Mouse (Mus musculus): ENCODE data around the gene Pakap. TPM values are rescaled to one million over a fixed set of nuclear protein-coding genes. Genes with fewer than 3 reads are reported as not detected.

Pakap gene
- polyA plus RNA-seq, 1 experiment from 2014 or later = 21.8 TPM

- H3K27me3 ChIP-seq (ENCODE audit: insufficient read depth, low read length) = no peaks in the 10 kb centered on the region
- H3K9me3 ChIP-seq (ENCODE audit: low read length) = no peaks in the 10 kb centered on the region; the same call in 1 of the 2 replicates
- H3K36me3 ChIP-seq (ENCODE audit: insufficient read depth, low read length) = no peaks in the 10 kb centered on the region
- no peak overlapping the region for H3K4me3 ChIP-seq (ENCODE audit: low read length)
- H3K4me1 ChIP-seq (ENCODE audit: insufficient read depth, low read length) = peaks cover 9% of the 10 kb centered on the region; the same call in 1 of the 2 replicates
- no peak overlapping the region for H3K4me2 ChIP-seq (replicated peaks; ENCODE audit: low read depth, low read length)
- WGBS = 29% methylated on average over 7 of the region's 7 CpGs
- ATAC-seq (ENCODE audit: low FRiP score, low TSS enrichment) = peak; percentile 47; the same call in 1 of the 2 replicates
- no peak overlapping the region for H3K9ac ChIP-seq (replicated peaks; ENCODE audit: low read length)
- H3K27ac ChIP-seq (ENCODE audit: low read length) = peak overlapping the region; percentile 54
Measured at GRCm38 (mm10) chr4:57812916-57813575, 245.1 kb downstream of the Pakap start.

DNA sequence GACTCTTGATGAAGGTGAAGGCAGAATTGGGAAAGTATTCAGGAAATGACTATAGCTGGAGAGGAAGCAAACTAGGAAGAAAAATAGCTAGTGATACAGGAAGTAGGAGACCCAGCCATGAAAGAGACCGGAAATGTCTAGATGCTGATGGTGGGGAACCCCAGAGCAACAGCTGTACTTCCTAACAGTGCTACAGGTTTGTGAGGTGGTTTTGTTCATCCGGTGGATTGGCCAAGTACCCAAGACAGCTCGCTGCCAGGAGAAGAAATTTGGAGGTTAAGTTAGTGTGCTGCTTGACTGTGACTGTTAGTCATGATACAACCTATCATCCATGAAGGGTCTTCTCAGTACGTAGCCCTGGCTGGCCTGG is 245.6 kb downstream of the Pakap start:
- no peak overlapping the region for H3K9ac ChIP-seq (replicated peaks; ENCODE audit: low read length)

GRCm38 (mm10) chr4:57815355-57815754 is 247.4 kb downstream of the Pakap start:
- Histone ChIP-seq H3K4me2 (replicated peaks; ENCODE audit: low read depth, low read length) (no peak overlapping the region), H3K9me3 (ENCODE audit: low read length) (no peaks in the 10 kb centered on the region)
- 57% methylated on average over 2 of the region's 2 CpGs for WGBS

More for the DNA sequence above, 245.6 kb downstream of the Pakap start:
- Histone ChIP-seq H3K4me3 (ENCODE audit: low read length) (no peak overlapping the region), H3K4me1 (ENCODE audit: insufficient read depth, low read length) (peaks cover 9% of the 10 kb centered on the region; the same call in 1 of the 2 replicates), H3K27me3 (ENCODE audit: insufficient read depth, low read length) (no peaks in the 10 kb centered on the region), H3K4me2 (replicated peaks; ENCODE audit: low read depth, low read length) (no peak overlapping the region), H3K27ac (ENCODE audit: low read length) (peak overlapping the region; percentile 54), H3K9me3 (ENCODE audit: low read length) (no peaks in the 10 kb centered on the region), H3K36me3 (ENCODE audit: insufficient read depth, low read length) (no peaks in the 10 kb centered on the region)
- 82% methylated on average over 4 of the region's 4 CpGs for WGBS
- ATAC-seq (ENCODE audit: low FRiP score, low TSS enrichment) = no peak

GRCm38 (mm10) chr4:57816146-57816545 is 248.2 kb downstream of the Pakap start:
- H3K9me3 ChIP-seq (ENCODE audit: low read length) = no peaks in the 10 kb centered on the region
- H3K36me3 ChIP-seq (ENCODE audit: insufficient read depth, low read length) = no peaks in the 10 kb centered on the region
- no peak overlapping the region for H3K9ac ChIP-seq (replicated peaks; ENCODE audit: low read length)
- no peak overlapping the region for H3K4me3 ChIP-seq (ENCODE audit: low read length)
- H3K27ac ChIP-seq (ENCODE audit: low read length) = no peak overlapping the region
- ATAC-seq (ENCODE audit: low FRiP score, low TSS enrichment) = no peak
- 89% methylated on average over 8 of the region's 8 CpGs for WGBS
- peaks cover 9% of the 10 kb centered on the region; the same call in 1 of the 2 replicates for H3K4me1 ChIP-seq (ENCODE audit: insufficient read depth, low read length)
- H3K27me3 ChIP-seq (ENCODE audit: insufficient read depth, low read length) = no peaks in the 10 kb centered on the region
- H3K4me2 ChIP-seq (replicated peaks; ENCODE audit: low read depth, low read length) = no peak overlapping the region

More at GRCm38 (mm10) chr4:57815355-57815754, 247.4 kb downstream of the Pakap start:
- Histone ChIP-seq H3K27me3 (ENCODE audit: insufficient read depth, low read length) (no peaks in the 10 kb centered on the region), H3K9ac (replicated peaks; ENCODE audit: low read length) (no peak overlapping the region), H3K27ac (ENCODE audit: low read length) (no peak overlapping the region), H3K36me3 (ENCODE audit: insufficient read depth, low read length) (no peaks in the 10 kb centered on the region), H3K4me3 (ENCODE audit: low read length) (no peak overlapping the region), H3K4me1 (ENCODE audit: insufficient read depth, low read length) (peaks cover 9% of the 10 kb centered on the region; the same call in 1 of the 2 replicates)
- ATAC-seq (ENCODE audit: low FRiP score, low TSS enrichment) = peak; percentile 42; the same call in 1 of the 2 replicates

DNA sequence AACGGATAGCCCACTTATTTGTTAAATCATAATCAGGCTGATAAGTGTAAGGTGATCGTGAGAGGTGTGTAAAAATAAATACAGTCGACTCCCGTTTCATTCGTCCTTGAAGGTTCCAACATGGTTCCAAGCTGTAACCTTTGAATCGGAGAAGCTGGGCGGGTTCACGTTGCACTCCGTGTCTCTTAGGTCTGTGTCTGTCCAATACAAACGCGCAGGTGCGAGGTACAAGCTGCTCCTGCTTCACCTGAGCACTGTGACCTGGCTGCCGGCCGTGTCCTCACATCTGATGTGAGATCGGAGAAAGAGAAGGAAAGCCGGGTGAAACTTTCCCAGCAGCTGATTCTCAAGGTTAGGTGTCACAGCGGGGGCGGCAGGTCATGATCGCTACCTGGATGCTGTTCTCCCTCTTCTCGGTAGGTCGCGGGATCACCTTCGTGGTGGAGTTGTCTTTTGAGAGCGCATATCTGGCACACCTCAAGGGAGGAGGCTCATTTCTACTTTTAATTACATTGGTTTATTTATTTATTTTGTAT is 252.9 kb downstream of the Pakap start:
- Histone ChIP-seq H3K4me1 (ENCODE audit: insufficient read depth, low read length) (peaks cover 19% of the 10 kb centered on the region), H3K4me2 (replicated peaks; ENCODE audit: low read depth, low read length) (no peak overlapping the region), H3K27me3 (ENCODE audit: insufficient read depth, low read length) (no peaks in the 10 kb centered on the region), H3K9ac (replicated peaks; ENCODE audit: low read length) (no peak overlapping the region), H3K9me3 (ENCODE audit: low read length) (no peaks in the 10 kb centered on the region), H3K4me3 (ENCODE audit: low read length) (no peak overlapping the region), H3K36me3 (ENCODE audit: insufficient read depth, low read length) (no peaks in the 10 kb centered on the region), H3K27ac (ENCODE audit: low read length) (no peak overlapping the region)
- WGBS = 82% methylated on average over 24 of the region's 24 CpGs
- ATAC-seq (ENCODE audit: low FRiP score, low TSS enrichment) = no peak

DNA sequence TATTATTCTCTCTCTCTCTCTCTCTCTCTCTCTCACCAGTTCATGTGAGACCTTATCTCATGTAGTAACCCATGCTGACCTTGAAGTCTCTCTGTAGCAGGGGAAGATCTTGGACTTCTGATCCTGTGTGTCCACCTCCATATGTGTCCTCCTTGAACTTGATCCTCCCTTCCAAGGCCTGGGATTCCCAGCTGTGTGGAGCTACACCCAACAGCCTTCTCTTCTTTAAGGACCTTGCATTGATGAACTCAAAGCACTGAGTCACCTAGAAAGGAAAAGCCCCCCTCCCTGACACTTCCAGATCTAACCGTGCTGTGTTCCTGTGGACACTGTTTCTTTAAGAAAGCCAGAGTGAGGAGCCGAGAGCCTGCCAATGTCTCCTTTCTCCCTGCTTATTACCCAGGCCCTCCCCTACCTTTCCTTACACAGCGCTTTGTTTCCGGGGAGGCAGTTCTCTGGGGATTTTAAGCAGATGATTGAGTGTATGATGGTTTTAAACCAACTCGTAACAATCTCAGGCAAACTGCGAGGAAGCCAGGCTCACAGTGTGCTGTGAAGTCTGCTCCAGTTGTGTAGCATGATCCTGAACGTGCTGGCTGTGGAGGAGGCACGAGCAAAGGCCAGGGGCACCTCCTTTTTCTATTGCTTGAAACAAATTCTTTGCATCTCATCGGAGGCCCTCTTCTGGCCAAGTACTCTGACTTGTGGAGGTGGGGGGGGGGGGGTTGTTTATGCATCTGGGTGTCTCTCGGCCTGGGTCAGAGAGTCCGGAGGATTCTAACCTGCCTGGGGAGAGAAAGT is 253.8 kb downstream of the Pakap start:
- peak overlapping the region; percentile 53 for H3K9ac ChIP-seq (replicated peaks; ENCODE audit: low read length)
- ATAC-seq (ENCODE audit: low FRiP score, low TSS enrichment) = peak; percentile 31; the same call in 1 of the 2 replicates
- 7% methylated on average over 11 of the region's 11 CpGs for WGBS
- no peaks in the 10 kb centered on the region for H3K36me3 ChIP-seq (ENCODE audit: insufficient read depth, low read length)
- peak overlapping the region; percentile 19 for H3K4me2 ChIP-seq (replicated peaks; ENCODE audit: low read depth, low read length)
- H3K27me3 ChIP-seq (ENCODE audit: insufficient read depth, low read length) = no peaks in the 10 kb centered on the region
- H3K27ac ChIP-seq (ENCODE audit: low read length) = peak overlapping the region; percentile 57; the same call in 1 of the 2 replicates
- peak overlapping the region; percentile 6; the same call in 1 of the 2 replicates for H3K4me3 ChIP-seq (ENCODE audit: low read length)
- peaks cover 19% of the 10 kb centered on the region for H3K4me1 ChIP-seq (ENCODE audit: insufficient read depth, low read length)
- no peaks in the 10 kb centered on the region for H3K9me3 ChIP-seq (ENCODE audit: low read length)

DNA sequence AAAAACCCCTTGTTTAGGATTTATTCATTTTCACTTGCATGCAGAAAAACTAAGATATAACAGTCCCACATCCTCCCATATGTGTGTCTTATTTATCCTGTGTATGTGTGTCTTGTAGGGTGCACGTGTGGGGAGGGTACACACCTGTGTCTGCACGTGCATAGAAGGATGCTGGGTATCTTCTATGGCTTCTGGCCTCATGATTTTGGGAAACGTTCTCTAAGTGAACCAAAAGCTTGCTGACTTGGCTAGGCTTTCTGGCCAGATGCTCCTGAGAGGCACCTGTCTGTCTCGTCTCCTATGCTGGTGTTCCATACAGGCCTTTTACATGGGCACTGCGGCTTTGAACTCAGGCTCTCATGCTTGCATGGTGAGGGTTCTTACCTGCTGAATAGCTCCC is 254.7 kb downstream of the Pakap start:
- ATAC-seq (ENCODE audit: low FRiP score, low TSS enrichment) = no peak
- H3K36me3 ChIP-seq (ENCODE audit: insufficient read depth, low read length) = no peaks in the 10 kb centered on the region
- H3K27ac ChIP-seq (ENCODE audit: low read length) = no peak overlapping the region
- no peaks in the 10 kb centered on the region for H3K27me3 ChIP-seq (ENCODE audit: insufficient read depth, low read length)
- WGBS = 91% methylated on average over 5 of the region's 5 CpGs
- no peaks in the 10 kb centered on the region for H3K9me3 ChIP-seq (ENCODE audit: low read length)
- H3K4me1 ChIP-seq (ENCODE audit: insufficient read depth, low read length) = peaks cover 19% of the 10 kb centered on the region
- H3K4me2 ChIP-seq (replicated peaks; ENCODE audit: low read depth, low read length) = no peak overlapping the region
- H3K4me3 ChIP-seq (ENCODE audit: low read length) = no peak overlapping the region
- no peak overlapping the region for H3K9ac ChIP-seq (replicated peaks; ENCODE audit: low read length)

GRCm38 (mm10) chr4:57824626-57825240 is 256.8 kb downstream of the Pakap start:
- H3K4me1 ChIP-seq (ENCODE audit: insufficient read depth, low read length) = peaks cover 19% of the 10 kb centered on the region
- no peaks in the 10 kb centered on the region for H3K9me3 ChIP-seq (ENCODE audit: low read length)
- H3K27ac ChIP-seq (ENCODE audit: low read length) = no peak overlapping the region
- no peak overlapping the region for H3K4me2 ChIP-seq (replicated peaks; ENCODE audit: low read depth, low read length)
- no peak for ATAC-seq (ENCODE audit: low FRiP score, low TSS enrichment)
- 30% methylated on average over 8 of the region's 8 CpGs for WGBS
- H3K27me3 ChIP-seq (ENCODE audit: insufficient read depth, low read length) = no peaks in the 10 kb centered on the region
- no peaks in the 10 kb centered on the region for H3K36me3 ChIP-seq (ENCODE audit: insufficient read depth, low read length)
- H3K9ac ChIP-seq (replicated peaks; ENCODE audit: low read length) = no peak overlapping the region
- H3K4me3 ChIP-seq (ENCODE audit: low read length) = no peak overlapping the region

GRCm38 (mm10) chr4:57826272-57826671 is 258.3 kb downstream of the Pakap start:
- ATAC-seq (ENCODE audit: low FRiP score, low TSS enrichment) = no peak
- Histone ChIP-seq H3K27ac (ENCODE audit: low read length) (no peak overlapping the region), H3K4me3 (ENCODE audit: low read length) (no peak overlapping the region), H3K9ac (replicated peaks; ENCODE audit: low read length) (no peak overlapping the region), H3K4me2 (replicated peaks; ENCODE audit: low read depth, low read length) (no peak overlapping the region), H3K9me3 (ENCODE audit: low read length) (no peaks in the 10 kb centered on the region), H3K36me3 (ENCODE audit: insufficient read depth, low read length) (no peaks in the 10 kb centered on the region), H3K4me1 (ENCODE audit: insufficient read depth, low read length) (peaks cover 19% of the 10 kb centered on the region), H3K27me3 (ENCODE audit: insufficient read depth, low read length) (no peaks in the 10 kb centered on the region)
- 79% methylated on average over 7 of the region's 7 CpGs for WGBS
